In genomic region chr3:95872048-95872447, GRCm38 (mm10) we compare ENCODE assay signal across 8 mouse cellular contexts. TPM values are rescaled to one million over a fixed set of nuclear protein-coding genes. Genes with fewer than 3 reads are reported as not detected.
DNase-seq lines count a peak whose midpoint lies in the region; ATAC-seq and TF ChIP-seq lines count a peak whose summit lies in the region.

No protein-coding gene starts in this region.

- H3K9me3 ChIP-seq in neural tube, embryonic 11.5 days (ENCODE audit: control insufficient read depth, low read length), result no peaks in the 10 kb centered on the region
- no peaks in the 10 kb centered on the region for H3K9me3 ChIP-seq in limb, embryonic 14.5 days (ENCODE audit: control insufficient read depth, low read length)
- no peaks in the 10 kb centered on the region for H3K9me3 ChIP-seq in stomach, embryonic 16.5 days (replicated peaks; ENCODE audit: control insufficient read depth, low read length)

- H3K27me3 ChIP-seq in cerebellum, adult 2 months (ENCODE audit: control insufficient read depth, insufficient read depth, low read length), result no peaks in the 10 kb centered on the region
- H3K27me3 ChIP-seq in neural tube, embryonic 11.5 days (ENCODE audit: control insufficient read depth, insufficient read depth, low read length), result no peaks in the 10 kb centered on the region
- H3K27me3 ChIP-seq in limb, embryonic 14.5 days (ENCODE audit: control insufficient read depth, insufficient read depth, low read length), result no peaks in the 10 kb centered on the region
- no peaks in the 10 kb centered on the region for H3K27me3 ChIP-seq in stomach, embryonic 16.5 days (ENCODE audit: control insufficient read depth, insufficient read depth, low read length)

- no peak for TF ChIP-seq CTCF in cerebellum, adult 2 months (IDR thresholded peaks at IDR 0.05; ENCODE audit: borderline replicate concordance, insufficient read depth, low read depth, low read length)

- peak overlapping the region; percentile 7 for H3K9ac ChIP-seq in neural tube, embryonic 11.5 days (ENCODE audit: low read length)
- H3K9ac ChIP-seq in limb, embryonic 14.5 days (ENCODE audit: low read depth, low read length, severe bottlenecking), result peak overlapping the region; percentile 81
- peak overlapping the region; percentile 71 for H3K9ac ChIP-seq in stomach, embryonic 16.5 days (ENCODE audit: low read length)

- 56% methylated on average over 7 of the region's 7 CpGs for WGBS in cerebellum, adult 2 months
- 86% methylated on average over 7 of the region's 7 CpGs for WGBS in neural tube, embryonic 11.5 days
- WGBS in limb, embryonic 14.5 days, result 65% methylated on average over 7 of the region's 7 CpGs
- WGBS in stomach, embryonic 16.5 days, result 64% methylated on average over 7 of the region's 7 CpGs

- peak overlapping the region; percentile 76 for H3K4me3 ChIP-seq in cerebellum, adult 2 months (replicated peaks; ENCODE audit: insufficient read depth, low read depth, low read length)
- peak overlapping the region; percentile 58 for H3K4me3 ChIP-seq in neural tube, embryonic 11.5 days (ENCODE audit: low read depth, low read length)
- H3K4me3 ChIP-seq in limb, embryonic 14.5 days (replicated peaks; ENCODE audit: low read length), result peak overlapping the region; percentile 71
- peak overlapping the region; percentile 75 for H3K4me3 ChIP-seq in stomach, embryonic 16.5 days (replicated peaks; ENCODE audit: low read length)

- no peak for ATAC-seq in neural tube, embryonic 11.5 days (ENCODE audit: insufficient read depth, low FRiP score, low TSS enrichment)
- ATAC-seq in limb, embryonic 14.5 days (ENCODE audit: low FRiP score, low read depth), result no peak
- no peak for ATAC-seq in stomach, embryonic 16.5 days (ENCODE audit: insufficient read depth, low FRiP score)

- DNase-seq in cerebellum, adult 2 months, result no peak
- no peak for DNase-seq in cerebellum, adult 18-20 months
- no peak for DNase-seq in neural tube, embryonic 11.5 days (ENCODE audit: low spot score)
- no peak for DNase-seq in neural tube, embryonic 10.5 days (ENCODE audit: extremely low spot score, low spot score)
- no peak for DNase-seq in limb, embryonic 14.5 days (ENCODE audit: low spot score)
- DNase-seq in thymus, postnatal 4 days, result no peak
- no peak for DNase-seq in cerebellum, postnatal 10 days

- H3K4me1 ChIP-seq in cerebellum, adult 2 months (ENCODE audit: control insufficient read depth, insufficient read depth, low read length), result peaks cover 12% of the 10 kb centered on the region
- H3K4me1 ChIP-seq in neural tube, embryonic 11.5 days (ENCODE audit: control insufficient read depth, insufficient read depth, low read length), result peaks cover 8% of the 10 kb centered on the region
- peaks cover 5% of the 10 kb centered on the region for H3K4me1 ChIP-seq in limb, embryonic 14.5 days (ENCODE audit: control insufficient read depth, insufficient read depth, low read length)
- peaks cover 10% of the 10 kb centered on the region for H3K4me1 ChIP-seq in stomach, embryonic 16.5 days (ENCODE audit: control insufficient read depth, insufficient read depth, low read length)

- H3K4me2 ChIP-seq in neural tube, embryonic 11.5 days (ENCODE audit: low read depth), result peak overlapping the region; percentile 70
- H3K4me2 ChIP-seq in limb, embryonic 14.5 days (replicated peaks; ENCODE audit: low read depth, low read length, severe bottlenecking), result peak overlapping the region; percentile 65
- H3K4me2 ChIP-seq in stomach, embryonic 16.5 days (ENCODE audit: low read depth, low read length), result peak overlapping the region; percentile 65

- TF ChIP-seq POLR2A in cerebellum, adult 2 months (IDR thresholded peaks at IDR 0.05; ENCODE audit: borderline replicate concordance, insufficient read depth, low read length), result no peak
- TF ChIP-seq POLR2A in limb, embryonic 14.5 days (IDR thresholded peaks at IDR 0.05; ENCODE audit: borderline replicate concordance, extremely low read depth, insufficient read depth, insufficient read length), result no peak

- H3K36me3 ChIP-seq in neural tube, embryonic 11.5 days (ENCODE audit: control insufficient read depth, insufficient read depth, low read length), result peaks cover 3% of the 10 kb centered on the region; the same call in 1 of the 2 replicates
- H3K36me3 ChIP-seq in limb, embryonic 14.5 days (ENCODE audit: control insufficient read depth, insufficient read depth, low read length), result peaks cover 32% of the 10 kb centered on the region
- H3K36me3 ChIP-seq in stomach, embryonic 16.5 days (ENCODE audit: control insufficient read depth, insufficient read depth, low read length), result 0 out of 2 replicates have a peak, but pooled peaks cover 3% of the 10 kb centered on the region

- no peak overlapping the region for H3K27ac ChIP-seq in cerebellum, adult 2 months (ENCODE audit: insufficient read depth, low read length)
- no peak overlapping the region for H3K27ac ChIP-seq in neural tube, embryonic 11.5 days (ENCODE audit: low read depth, low read length)
- H3K27ac ChIP-seq in limb, embryonic 14.5 days (replicated peaks; ENCODE audit: low read depth, low read length), result no peak overlapping the region
- H3K27ac ChIP-seq in stomach, embryonic 16.5 days (ENCODE audit: low read length), result no peak overlapping the region

RNA-seq across cellular contexts. Expression of gene Mrps21, which starts 0.7 kb away (rescaled TPM):
- polyA plus RNA-seq in cerebellum, adult 2 months (2012; rRNA removed), result 265 and 281 TPM in 2 replicates
- 347 and 348 TPM in 2 replicates for polyA plus RNA-seq in neural tube, embryonic 11.5 days (2014; fragmentation: Nextera tagmentation; extraction: Ambion mirVana)
- polyA plus RNA-seq in limb, embryonic 14.5 days (2012; rRNA removed), result 113 and 155 TPM in 2 replicates
- polyA plus RNA-seq in limb, embryonic 14.5 days (2014; fragmentation: Nextera tagmentation; extraction: Ambion mirVana), result 294 and 303 TPM in 2 replicates
- polyA plus RNA-seq in stomach, embryonic 16.5 days (2015; fragmentation: Nextera tagmentation; extraction: Ambion mirVana), result 290 and 321 TPM in 2 replicates

RNA-seq across cellular contexts. Expression of gene Ciart, which starts 10.0 kb away (rescaled TPM):
- polyA plus RNA-seq in cerebellum, adult 2 months (2012; rRNA removed), result 48.4 and 48.7 TPM in 2 replicates
- polyA plus RNA-seq in neural tube, embryonic 11.5 days (2014; fragmentation: Nextera tagmentation; extraction: Ambion mirVana), result 3.3 and 5.0 TPM in 2 replicates
- 8.4 and 10.9 TPM in 2 replicates for polyA plus RNA-seq in limb, embryonic 14.5 days (2012; rRNA removed)
- polyA plus RNA-seq in limb, embryonic 14.5 days (2014; fragmentation: Nextera tagmentation; extraction: Ambion mirVana), result 4.4 and 5.4 TPM in 2 replicates
- 3.8 and 5.2 TPM in 2 replicates for polyA plus RNA-seq in stomach, embryonic 16.5 days (2015; fragmentation: Nextera tagmentation; extraction: Ambion mirVana)

RNA-seq across cellular contexts. Expression of gene Prpf3, which starts 16.4 kb away (rescaled TPM):
- 39.6 and 41.6 TPM in 2 replicates for polyA plus RNA-seq in cerebellum, adult 2 months (2012; rRNA removed)
- 65.9 and 69.6 TPM in 2 replicates for polyA plus RNA-seq in neural tube, embryonic 11.5 days (2014; fragmentation: Nextera tagmentation; extraction: Ambion mirVana)
- 44.1 and 53.8 TPM in 2 replicates for polyA plus RNA-seq in limb, embryonic 14.5 days (2012; rRNA removed)
- polyA plus RNA-seq in limb, embryonic 14.5 days (2014; fragmentation: Nextera tagmentation; extraction: Ambion mirVana), result 46.1 and 50.9 TPM in 2 replicates
- 41.1 and 44.8 TPM in 2 replicates for polyA plus RNA-seq in stomach, embryonic 16.5 days (2015; fragmentation: Nextera tagmentation; extraction: Ambion mirVana)

RNA-seq across cellular contexts. Expression of gene BC028528, which starts 19.8 kb away (rescaled TPM):
- 9.0 and 9.3 TPM in 2 replicates for polyA plus RNA-seq in cerebellum, adult 2 months (2012; rRNA removed)
- polyA plus RNA-seq in neural tube, embryonic 11.5 days (2014; fragmentation: Nextera tagmentation; extraction: Ambion mirVana), result 10.8 and 14.6 TPM in 2 replicates
- 16.6 and 20.6 TPM in 2 replicates for polyA plus RNA-seq in limb, embryonic 14.5 days (2012; rRNA removed)
- polyA plus RNA-seq in limb, embryonic 14.5 days (2014; fragmentation: Nextera tagmentation; extraction: Ambion mirVana), result 16.6 and 21.1 TPM in 2 replicates
- 28.8 and 30.0 TPM in 2 replicates for polyA plus RNA-seq in stomach, embryonic 16.5 days (2015; fragmentation: Nextera tagmentation; extraction: Ambion mirVana)

RNA-seq across cellular contexts. Expression of gene Aph1a, which starts 21.7 kb away (rescaled TPM):
- polyA plus RNA-seq in cerebellum, adult 2 months (2012; rRNA removed), result 78.1 and 80.3 TPM in 2 replicates
- 35.9 and 36.2 TPM in 2 replicates for polyA plus RNA-seq in neural tube, embryonic 11.5 days (2014; fragmentation: Nextera tagmentation; extraction: Ambion mirVana)
- polyA plus RNA-seq in limb, embryonic 14.5 days (2012; rRNA removed), result 116 and 150 TPM in 2 replicates
- 35.8 and 36.1 TPM in 2 replicates for polyA plus RNA-seq in limb, embryonic 14.5 days (2014; fragmentation: Nextera tagmentation; extraction: Ambion mirVana)
- polyA plus RNA-seq in stomach, embryonic 16.5 days (2015; fragmentation: Nextera tagmentation; extraction: Ambion mirVana), result 33.9 and 34.6 TPM in 2 replicates

Comparison
In these comparisons a context has a peak if more than half of its experiments do, and no peak if none do; other contexts are left out.
1. H3K9ac ChIP-seq: peak in every context shown above with its lines; median percentile 81 in limb, embryonic 14.5 days; 71 in stomach, embryonic 16.5 days; 7 in neural tube, embryonic 11.5 days.